Mouse (Mus musculus) layer of hippocampus, postnatal 36 days (tissue): ENCODE measurements around the gene Galntl6. TPM values are rescaled to one million over a fixed set of nuclear protein-coding genes. Genes with fewer than 3 reads are reported as not detected.

Experiments
- DNase-seq, 2 experiments: peaks; one replicate each; pipeline ENCODE4 v3.0.0; 2022
- total RNA-seq, 2 experiments: library from RNA; stranded (reverse); gene quantifications; 2 replicates each; pipeline ENCODE4 v1.2.3; 2021

Galntl6 gene
- total RNA-seq, 2 experiments from 2014 or later: 48.7 to 51.7 TPM

DNA sequence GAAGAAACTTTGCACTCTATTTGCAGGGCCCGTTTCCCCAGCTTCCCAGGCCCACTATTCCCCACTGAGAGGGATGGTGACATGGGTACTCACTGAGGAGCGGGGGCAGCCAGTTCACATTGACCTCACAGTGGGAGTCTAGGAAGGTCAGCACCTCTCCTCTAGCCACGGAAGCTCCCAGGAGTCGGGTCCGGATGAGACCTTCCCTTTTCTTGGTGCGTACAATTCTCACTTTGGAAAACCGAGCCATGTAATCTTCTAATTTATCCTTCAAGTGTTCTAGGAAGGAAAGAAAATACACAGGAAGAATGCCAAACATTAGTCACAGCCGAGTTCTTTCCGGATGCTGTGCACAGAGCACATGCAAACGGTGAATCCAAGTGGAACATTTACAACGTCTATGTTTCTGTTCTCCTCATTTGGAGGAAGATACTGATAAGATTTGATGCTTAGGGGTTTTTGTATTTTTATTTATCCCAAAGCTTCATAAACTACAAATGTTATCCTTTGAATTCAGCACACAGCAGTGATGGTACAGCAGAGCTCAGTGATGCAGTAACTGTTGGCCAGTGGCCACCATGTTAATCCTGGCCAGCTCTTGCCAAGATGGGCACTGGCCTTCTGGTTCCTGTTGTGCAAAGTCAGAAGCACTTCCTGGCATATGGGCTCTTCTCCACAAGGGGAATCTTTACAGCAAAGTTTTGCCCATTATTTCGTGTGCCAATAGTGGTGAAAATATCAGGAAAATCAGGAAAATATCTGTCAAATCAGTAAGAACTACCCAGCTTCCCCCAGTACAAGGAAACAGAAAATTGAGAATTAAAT, 949.9 kb downstream of the Galntl6 start:
- DNase-seq: no peak

DNA sequence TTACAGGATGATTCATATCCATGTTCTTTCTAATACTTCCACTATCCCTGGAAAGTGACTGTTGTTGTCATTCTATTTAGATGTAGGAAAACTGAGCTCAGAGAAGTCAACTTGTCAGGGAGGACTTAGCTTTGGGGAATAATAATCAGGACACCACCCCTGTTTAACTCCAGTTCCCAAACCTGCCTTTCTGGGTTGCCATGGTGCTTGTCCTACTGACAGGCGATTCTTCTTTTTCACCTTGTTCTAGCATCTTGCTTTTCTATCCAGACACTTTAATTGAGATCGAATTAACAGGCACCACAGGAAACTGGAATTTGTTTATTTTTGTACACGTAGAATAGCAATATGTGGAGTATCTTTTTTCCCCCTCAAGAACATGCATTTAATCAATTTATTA, 953.3 kb downstream of the Galntl6 start:
- no peak for DNase-seq

DNA sequence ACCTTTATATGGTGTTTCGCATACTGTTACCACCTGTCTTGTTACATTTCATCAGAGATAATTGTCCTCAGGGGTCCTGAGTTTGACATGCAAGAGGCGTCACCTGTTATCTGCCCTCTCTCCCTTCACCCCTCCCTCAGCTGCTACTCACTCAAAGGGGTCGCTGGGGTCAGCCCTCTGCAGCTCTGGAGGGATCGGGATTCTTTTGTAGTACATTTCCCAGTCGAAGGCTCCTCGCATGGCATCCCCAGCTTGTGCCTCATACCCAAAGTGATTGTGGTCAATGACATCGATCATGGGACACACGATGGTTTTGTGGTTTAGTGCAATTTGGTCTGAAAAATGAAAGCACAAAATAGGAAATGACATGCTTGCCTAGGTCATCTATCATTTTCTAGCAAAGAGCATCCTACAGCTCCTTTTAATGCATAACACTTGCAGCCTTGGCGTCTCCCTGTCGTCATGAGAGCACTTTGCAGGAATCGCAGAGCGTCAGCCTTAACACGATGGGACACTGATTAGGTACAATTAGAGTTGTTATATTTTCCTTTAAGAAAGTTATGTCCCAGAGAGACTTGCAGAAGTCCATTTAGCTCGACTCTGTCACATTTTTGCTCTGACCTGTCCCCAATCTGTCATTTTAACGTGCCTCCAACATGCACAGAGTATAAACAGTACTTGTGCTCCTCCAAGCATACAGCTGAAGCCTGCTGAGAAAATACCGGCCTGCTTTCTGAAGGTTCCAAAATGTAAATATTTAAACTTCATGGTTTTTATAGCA, 954.1 kb downstream of the Galntl6 start:
- DNase-seq: no peak

DNA sequence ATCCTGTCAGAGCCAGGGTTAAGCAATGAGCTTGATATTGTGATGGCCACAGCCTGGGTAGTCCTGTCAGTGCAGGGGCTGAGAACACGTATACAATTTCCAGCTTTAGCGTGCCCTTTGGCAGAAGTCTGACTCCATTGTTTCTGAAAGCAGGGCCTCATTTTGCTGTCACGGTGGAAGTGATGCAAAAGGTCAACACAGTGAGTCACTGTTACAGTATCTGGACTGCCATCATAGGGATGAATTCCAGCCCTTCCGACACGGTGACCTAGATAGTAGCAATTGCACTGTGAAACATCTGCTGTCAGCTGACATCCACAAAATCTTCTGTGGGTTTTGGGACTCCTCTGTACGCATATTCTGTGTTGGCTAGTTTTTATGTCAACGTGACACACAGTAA, 956.9 kb downstream of the Galntl6 start:
- no peak for DNase-seq

DNA sequence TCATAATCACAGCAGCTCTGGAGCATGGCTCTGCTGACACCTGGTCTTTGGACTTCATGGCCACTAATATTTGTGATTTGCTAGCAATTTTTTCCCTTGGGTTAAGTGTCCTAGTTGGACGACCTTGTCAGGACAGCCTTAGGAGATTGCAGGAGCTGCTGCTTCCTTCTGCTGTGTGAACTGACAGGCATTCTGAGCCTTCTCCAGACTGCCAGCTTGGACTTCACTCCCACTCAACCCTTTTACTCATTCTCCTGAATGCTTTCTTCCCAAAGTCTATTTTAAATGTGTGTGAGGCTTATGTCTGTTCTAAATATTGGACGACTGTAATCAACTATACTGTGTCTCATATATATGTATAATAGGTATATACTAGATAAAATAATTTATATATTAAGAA, 971.3 kb downstream of the Galntl6 start:
- no peak for DNase-seq

DNA sequence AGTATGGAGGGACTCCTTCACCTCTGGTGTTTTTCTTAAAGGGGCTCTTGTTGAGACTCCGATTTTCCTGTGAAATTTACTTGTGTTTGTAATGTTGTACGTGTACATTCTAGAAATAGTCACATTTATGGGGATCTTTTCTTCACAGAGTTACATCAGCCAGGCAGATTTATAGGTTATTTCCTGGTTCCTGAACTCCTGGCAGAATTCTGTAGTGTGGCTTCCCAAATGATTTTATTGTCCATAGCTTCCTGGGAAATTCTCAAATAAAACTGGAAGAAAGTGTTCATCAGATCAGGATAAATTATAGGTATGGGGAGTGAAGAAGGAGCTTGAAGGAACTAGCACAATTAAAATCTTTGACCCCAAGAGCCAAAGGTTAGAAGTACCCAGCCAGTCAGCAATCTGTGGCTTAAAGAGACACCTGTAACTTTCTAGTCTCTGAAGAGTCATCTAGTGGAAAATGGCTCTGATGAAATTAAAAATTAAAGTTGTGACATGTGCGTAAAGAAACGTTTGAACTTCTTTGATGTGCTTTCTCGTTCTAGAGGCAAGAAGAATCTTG, 972.5 kb downstream of the Galntl6 start:
- DNase-seq: no peak

DNA sequence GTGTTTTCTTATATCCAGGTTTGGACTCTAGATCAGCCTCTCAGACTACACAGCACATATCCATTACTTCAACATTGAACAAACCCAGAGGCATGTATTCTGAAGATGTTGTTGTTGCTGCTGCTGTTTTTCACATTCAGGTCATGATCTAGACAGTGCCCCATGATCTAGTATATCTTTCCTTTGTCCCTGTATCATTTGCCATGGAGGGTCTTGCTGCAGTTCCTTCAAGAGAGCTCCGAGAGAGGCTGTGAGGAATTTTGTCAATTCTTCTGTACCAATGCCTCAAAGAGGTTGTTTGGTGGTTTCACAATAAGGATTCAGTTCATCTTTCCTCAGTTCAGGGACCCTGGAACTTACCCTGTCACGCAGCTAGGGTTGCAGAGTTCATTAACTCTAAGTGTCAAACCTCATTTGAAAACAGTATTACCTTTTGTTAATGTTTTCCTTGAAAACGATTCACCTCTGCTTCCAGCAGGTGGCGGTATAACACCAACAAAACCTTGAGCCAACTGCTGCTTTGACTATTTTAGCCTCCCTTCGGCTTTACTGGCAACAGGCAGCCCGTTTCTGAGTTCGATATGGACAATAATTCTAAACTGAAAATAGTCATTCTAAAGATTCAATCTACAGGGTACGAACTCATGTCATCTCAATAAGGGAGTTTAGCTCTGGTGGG, 973.1 kb downstream of the Galntl6 start:
- DNase-seq: peak; percentile 30 to 55

DNA sequence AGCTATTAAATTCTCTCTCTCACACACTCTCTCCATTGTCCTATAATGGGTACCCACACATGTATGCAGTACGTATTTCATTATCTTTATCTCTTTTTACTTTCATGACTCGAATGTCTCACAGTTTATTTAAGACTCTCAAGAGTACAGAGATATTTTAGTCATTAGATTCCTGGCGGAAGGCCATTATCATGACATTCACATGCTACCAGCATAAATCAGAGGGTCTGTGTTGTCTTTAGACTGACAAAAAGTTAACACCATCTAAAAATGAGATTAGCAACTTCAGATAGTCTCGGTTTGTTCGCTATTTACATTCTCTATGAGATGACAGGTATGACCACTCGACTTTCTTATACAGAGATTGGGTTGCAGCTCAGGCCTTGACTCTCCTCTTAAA, 985.4 kb downstream of the Galntl6 start:
- DNase-seq: no peak

DNA sequence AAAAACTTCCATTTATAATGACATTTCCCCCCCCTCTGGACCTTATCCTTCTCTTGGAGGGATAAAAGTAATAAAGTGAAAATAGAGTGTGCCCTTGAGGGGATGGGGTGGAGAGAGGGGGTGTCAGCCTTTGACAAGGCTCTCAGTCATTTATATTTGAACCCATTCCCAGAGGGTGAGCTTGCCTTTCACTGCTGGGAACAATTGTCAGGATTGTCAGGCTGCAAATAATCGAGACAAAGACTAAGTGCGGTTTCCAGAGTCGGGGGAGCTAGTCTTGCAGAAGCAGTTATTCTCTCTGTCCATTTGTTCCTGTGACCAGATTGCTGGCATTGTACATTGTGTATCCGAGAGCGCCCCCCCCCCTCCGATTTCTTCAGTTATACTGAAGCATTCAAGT, 988.9 kb downstream of the Galntl6 start:
- DNase-seq: no peak

DNA sequence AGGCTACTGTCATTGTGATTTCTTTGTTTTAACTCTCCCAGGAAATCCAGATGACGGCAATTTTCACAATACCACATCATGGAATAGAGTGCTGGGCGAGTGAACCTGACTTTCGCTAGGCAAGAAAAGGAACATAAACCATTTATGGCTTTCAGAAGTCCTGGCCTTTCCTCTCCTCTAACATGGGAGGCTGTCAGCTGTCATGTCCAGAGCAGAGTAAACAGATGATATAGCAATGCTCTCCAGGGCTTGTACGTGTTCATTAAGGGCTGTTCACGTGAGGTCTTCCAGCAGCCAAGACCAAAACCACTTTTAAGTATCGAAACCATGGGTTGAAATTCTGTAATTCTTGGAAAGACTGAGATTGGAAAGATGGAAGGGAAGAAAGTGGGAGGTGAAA, 989.3 kb downstream of the Galntl6 start:
- DNase-seq: no peak

DNA sequence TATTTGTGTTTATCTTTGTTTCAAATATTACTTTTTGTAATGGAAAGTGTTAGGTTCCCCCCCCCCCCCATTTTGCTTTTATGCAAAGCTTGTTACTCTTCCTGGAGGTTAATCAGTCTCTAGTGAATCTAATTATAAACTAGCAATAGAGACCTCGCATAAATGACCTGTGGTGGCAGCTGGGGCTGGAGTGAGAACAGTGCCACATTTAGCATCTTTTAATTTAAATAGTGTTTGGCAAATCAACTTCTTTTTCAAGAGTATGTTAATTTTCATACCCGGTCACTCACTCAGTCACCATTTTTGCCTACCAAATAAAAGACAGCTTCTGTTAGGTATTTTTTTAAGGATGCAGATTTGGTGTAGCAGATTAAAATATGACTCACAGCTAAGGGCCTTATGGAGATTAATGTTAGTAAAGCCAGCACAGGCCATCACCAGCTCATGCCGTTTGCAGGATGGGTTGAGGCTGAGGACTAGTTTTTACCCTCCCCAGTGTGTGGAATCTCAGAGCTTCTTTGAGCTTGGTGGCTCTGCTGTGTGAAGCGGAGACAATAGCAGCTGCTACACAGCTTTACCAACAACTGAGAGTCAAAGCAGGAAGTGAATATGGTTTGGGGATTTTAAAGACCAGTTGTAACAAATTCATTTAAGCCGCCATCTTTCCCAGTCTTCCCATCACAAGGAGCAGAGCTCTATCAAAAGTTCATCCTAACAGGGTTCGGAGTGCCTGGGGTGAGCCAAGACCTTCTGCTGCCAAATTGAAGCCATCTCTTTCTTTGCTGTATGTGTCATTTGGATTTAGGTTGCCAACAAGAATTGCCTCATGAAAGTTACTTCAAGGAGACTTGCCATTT, 990.0 kb downstream of the Galntl6 start:
- no peak for DNase-seq

DNA sequence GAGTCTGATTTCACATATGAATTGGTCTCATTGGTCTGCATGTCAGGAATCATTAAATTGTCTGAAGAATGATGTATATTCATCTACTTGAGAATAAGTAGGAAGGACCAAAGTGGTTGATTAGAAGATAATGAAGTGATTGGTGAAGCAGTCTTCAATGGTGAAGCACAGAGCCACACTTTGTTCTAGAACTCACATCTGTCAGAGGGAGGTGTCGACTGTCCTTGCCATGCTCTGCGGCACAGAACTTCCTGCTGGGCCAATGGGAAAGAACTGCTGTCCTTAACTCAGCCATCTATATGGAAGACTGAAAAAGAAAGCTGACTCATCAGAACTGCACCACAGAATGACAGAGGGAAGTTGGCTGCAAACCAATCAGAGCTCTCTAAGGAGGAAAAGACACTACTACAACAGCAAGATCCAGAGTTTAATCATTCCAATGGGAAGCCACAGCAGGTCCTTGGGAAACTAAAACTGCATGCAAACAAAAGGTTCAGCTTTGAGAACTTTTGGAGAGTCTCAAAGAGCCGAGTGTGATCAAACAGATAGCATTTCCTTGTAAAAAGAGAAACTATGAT, 992.0 kb downstream of the Galntl6 start:
- DNase-seq: no peak

DNA sequence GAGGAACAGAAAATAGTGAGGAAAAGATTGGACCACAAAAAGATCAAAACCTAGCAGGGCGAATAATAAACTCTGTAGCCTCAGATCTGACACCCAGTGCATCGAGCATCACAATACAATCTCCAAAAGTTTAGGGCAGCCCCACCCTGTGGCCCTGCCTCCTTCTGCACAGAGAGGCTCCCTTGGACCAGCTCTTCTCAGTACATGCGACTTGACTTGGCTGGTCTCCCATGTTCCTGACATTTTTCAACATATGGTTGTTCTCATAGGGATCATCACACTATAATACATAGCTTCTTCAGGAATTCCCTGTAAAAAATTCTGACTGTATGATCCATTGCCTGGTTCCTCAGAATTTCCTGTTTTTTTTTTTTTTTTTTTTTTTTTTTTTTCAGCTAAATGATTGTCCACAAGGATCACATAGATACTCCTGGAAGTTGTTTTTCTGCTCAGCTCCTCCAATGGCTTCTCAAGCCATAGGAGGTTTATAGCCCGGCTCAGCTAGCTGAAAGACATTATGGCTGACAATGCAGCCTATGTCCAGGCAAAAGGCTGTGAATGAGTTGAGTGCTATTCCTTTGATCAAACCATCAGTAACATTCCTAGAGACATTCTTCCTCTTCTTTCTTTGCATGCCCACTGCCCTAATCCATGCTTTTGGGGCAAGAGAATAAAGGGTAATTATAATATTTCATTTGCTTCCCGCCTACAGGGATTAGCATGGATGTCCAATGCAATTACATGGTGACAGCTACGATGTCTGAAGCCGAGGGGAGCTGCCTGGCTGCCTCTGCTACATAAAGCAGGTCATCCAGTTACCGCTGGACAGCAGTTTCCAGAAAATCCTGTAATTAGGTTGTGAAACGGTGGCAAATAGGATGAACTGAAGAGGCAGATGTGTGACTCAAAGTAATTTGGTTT, 993.5 kb downstream of the Galntl6 start:
- DNase-seq: no peak

DNA sequence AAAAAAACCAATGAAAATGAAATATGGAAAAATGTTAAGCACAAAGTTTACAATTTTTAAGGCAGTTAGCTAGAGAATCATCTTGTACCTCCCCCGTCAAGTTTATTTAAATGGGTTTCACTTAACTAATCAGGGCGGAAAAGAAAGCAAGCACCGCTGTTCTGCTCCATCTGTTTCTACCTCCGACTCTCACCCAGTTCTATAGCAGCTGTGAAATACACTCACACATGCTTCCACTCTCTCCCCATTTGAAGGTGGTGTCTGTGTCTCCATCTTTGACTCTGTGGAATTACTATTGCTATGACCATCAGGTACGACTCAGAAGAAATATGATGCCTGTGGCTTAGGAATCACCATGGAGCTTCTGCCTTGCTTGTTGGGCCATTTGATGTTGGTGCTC, 1019.1 kb downstream of the Galntl6 start:
- DNase-seq: no peak

DNA sequence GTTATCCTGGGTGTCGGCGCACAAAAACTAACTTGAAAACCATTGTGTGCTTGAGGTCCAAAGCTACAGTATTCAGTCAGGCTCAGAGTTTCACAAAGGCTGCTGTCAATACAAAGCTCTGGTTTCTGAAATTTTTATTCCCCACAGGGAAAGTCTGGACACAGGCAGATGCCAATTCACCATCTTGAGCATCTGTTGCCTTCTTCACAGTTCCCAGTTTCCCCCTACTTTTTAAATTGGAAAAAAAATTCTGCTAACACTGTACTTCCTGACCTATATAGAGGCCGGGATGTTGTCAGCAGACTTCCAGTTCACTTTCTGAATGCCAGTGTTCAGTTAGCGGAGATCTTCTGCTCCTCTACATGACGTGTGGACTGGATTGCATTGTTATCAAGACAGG, 1020.3 kb downstream of the Galntl6 start:
- no peak for DNase-seq

DNA sequence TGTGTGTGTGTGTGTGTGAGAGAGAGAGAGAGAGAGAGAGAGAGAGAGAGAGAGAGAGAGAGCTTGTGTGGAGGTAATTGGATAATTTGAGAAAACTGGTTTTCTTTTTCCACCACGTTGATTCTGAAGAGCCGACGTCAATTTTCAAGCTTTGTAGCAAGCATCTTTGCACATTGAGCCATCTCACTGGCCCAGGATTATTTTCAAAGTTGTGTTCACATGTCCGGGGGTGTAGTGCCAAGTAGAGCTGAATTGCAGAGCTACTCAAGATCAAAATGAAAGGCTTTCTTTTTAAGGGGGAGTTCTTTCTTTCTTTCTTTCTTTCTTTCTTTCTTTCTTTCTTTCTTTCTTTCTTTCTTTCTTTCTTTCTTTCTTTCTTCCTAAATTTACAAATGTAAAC, 1022.3 kb downstream of the Galntl6 start:
- DNase-seq: no peak

DNA sequence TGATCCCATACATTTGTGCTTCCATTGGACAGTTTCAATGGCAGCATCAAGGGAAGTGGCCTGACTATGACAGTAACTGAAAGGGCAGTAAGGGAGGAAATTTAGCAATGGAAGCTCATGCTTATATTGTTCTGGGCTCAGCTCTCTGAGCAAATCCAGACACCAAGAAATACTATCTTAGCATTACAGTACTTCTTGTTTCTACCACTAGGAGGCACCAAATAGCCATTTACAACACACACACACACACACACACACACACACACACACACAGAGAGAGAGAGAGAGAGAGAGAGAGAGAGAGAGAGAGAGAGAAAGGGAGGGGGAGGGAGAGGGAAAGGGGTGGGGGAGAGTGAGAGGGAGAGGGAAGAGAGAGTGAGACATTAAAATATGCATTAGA, 1023.6 kb downstream of the Galntl6 start:
- no peak for DNase-seq

DNA sequence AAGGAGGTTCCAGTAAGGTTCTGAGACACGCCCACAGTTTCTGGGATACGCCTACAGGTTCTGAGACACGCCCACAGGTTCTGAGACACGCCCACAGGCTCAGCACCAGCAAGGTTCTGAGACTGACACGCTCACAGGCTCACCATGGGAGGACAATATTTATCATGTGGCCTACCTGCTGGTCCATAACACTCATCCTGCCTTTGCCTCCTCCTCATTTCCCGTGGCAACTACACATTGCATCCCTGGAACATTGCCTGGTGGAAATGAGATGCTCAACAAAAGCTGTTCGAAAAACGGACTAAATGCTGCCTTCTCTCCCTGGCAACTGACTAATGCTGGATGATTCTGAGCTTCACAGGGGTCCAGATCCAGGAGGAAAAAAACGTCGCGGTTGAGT, 1033.0 kb downstream of the Galntl6 start:
- peak; percentile 52 to 55 for DNase-seq

DNA sequence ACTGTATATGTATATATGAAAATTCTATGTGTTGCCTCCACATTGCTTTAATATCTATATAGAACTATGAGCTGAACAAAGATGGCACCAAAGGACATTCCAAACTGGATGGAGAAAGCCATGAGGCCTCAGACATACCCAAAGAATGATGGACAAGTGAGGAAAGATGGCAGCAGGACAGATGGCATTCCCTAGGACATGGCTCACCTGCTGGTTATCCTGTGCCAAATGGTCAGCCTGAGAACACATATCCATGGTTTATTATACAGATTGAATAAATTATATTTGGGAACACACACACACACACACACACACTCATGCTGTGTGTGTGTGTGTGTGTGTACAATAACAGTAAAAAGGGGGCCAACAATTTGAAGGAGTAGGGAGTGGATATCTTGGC, 1063.4 kb downstream of the Galntl6 start:
- DNase-seq: no peak

DNA sequence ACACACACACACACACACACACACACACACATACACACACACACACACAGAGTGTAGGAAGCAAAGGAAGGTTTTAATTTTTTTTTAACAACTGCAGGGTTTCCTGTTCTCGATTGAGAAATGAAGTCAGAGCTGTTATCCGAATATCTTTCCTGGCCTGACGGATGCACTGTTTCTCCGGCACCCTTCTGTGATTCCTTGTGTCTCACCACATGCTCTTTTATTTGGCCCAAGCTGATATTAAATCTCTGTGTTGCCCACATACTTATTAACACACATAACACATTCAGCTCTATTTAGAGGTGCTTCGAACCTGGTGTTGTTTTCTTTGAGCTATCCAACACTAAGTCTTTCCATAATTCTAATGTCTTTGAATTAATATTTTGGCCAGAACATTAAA, 1069.0 kb downstream of the Galntl6 start:
- no peak for DNase-seq
